Mouse (Mus musculus): Measurements from ENCODE around the gene Rhcg.

DNA sequence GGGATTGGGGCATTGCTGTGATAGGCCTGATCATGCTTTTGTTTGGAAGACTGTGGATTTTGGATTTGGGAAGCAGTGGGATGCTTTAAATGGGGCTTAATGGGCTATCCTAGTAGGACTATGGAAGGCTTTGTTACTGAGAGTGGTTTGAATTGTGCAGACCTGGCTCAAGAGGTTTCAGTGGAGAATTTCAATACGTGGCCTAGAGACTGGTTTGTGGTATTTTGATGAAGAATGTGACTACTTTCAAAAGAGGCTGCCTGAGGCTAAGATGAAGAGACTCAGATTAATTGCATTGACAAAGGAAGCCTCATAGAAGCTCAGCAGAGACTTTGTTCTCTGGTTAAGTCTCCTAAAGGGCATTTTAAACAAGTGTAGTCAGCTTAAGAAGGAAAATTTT is 37.1 kb upstream of the Rhcg start:
- TF ChIP-seq CTCF (IDR thresholded peaks at IDR 0.05) (no peak), EP300 (IDR thresholded peaks at IDR 0.05) (no peak)

All from lung, postnatal 0 days (tissue).